Mouse (Mus musculus) hindlimb bud, embryonic 11.5 days (tissue): Measurements from ENCODE around the gene Ank3.
"Not testable (repeated sequence)": the region's sequence is repeated elsewhere in the genome, so short reads cannot be mapped to it uniquely, and the experiment has no call there.

ENCODE experiments used
- DNase-seq: peaks from one replicate; pipeline ENCODE4 v3.0.0-alpha.2; 2012; ENCODE audit warnings: low read depth, low spot score; ENCODE audit errors: extremely low spot score

Gene Ank3

GRCm38 (mm10) chr10:69883935-69884680 is 485.5 kb downstream of the Ank3 start:
- DNase-seq = no peak

GRCm38 (mm10) chr10:69888399-69888798 is 489.8 kb downstream of the Ank3 start:
- peak; percentile 18 for DNase-seq

GRCm38 (mm10) chr10:69889779-69890178 is 491.2 kb downstream of the Ank3 start:
- peak; percentile 24 for DNase-seq

GRCm38 (mm10) chr10:69890389-69890985 is 491.9 kb downstream of the Ank3 start:
- DNase-seq = no peak

- no peak for DNase-seq
Observed at GRCm38 (mm10) chr10:69892162-69892561, 493.6 kb downstream of the Ank3 start.

GRCm38 (mm10) chr10:69895606-69896005 is 497.0 kb downstream of the Ank3 start:
- no peak for DNase-seq

GRCm38 (mm10) chr10:69897927-69898326 is 499.4 kb downstream of the Ank3 start:
- DNase-seq = no peak

- no peak for DNase-seq
Observed at GRCm38 (mm10) chr10:69898821-69899220, 500.2 kb downstream of the Ank3 start.

GRCm38 (mm10) chr10:69899788-69900187 is 501.2 kb downstream of the Ank3 start:
- DNase-seq = no peak

- DNase-seq = no peak
Observed at GRCm38 (mm10) chr10:69902024-69902423, 503.5 kb downstream of the Ank3 start.

- DNase-seq = no peak
Observed at GRCm38 (mm10) chr10:69904321-69904720, 505.7 kb downstream of the Ank3 start.

GRCm38 (mm10) chr10:69907795-69908764 is 509.5 kb downstream of the Ank3 start:
- DNase-seq = no peak

GRCm38 (mm10) chr10:69909856-69910255 is 511.3 kb downstream of the Ank3 start:
- no peak for DNase-seq

- DNase-seq = not testable (repeated sequence)
Observed at GRCm38 (mm10) chr10:69910304-69910703, 511.7 kb downstream of the Ank3 start.

GRCm38 (mm10) chr10:69910726-69911125 is 512.2 kb downstream of the Ank3 start:
- not testable (repeated sequence) for DNase-seq

GRCm38 (mm10) chr10:69915566-69915965 is 517.0 kb downstream of the Ank3 start:
- DNase-seq = no peak

GRCm38 (mm10) chr10:69916205-69916604 is 517.6 kb downstream of the Ank3 start:
- DNase-seq = no peak

GRCm38 (mm10) chr10:69916689-69917435 is 518.3 kb downstream of the Ank3 start:
- DNase-seq = no peak

- no peak for DNase-seq
Observed at GRCm38 (mm10) chr10:69917711-69918110, 519.1 kb downstream of the Ank3 start.

- no peak for DNase-seq
Observed at GRCm38 (mm10) chr10:69918461-69919151, 520.0 kb downstream of the Ank3 start.
